Mouse (Mus musculus) cerebellum, postnatal 10 days (tissue): ENCODE results near the gene Gm4141.
"Not testable (repeated sequence)": the region's sequence is repeated elsewhere in the genome, so short reads cannot be mapped to it uniquely, and the experiment has no call there.

Experiments used
- DNase-seq, 2 experiments: peaks; one replicate each; pipeline ENCODE4 v3.0.0; 2021; ENCODE audit warnings: mixed read lengths in 2 of 2

Gene Gm4141

DNA sequence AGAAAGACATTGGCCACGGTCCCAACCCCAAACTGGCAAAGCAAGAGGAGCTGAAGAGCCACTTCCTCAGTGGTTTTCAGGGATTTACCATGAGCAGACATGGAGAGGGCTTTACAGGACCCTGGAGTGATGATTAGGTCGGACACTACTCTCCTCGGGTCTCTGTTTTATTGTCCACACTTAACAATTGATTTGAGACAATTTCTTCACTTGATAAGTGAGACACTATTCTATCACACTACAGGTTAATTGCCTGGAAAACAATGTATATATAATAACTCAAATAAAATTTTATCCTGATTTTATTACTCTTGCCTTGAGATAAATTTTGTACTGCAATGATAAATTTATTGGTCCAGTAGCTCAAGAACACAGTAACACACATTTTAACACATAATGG is at the start of gene Gm4141:
Gene Gm4141 (minus strand): TSS at position 101 of the 400 bp plus-strand sequence.
- DNase-seq = not testable (repeated sequence)

DNA sequence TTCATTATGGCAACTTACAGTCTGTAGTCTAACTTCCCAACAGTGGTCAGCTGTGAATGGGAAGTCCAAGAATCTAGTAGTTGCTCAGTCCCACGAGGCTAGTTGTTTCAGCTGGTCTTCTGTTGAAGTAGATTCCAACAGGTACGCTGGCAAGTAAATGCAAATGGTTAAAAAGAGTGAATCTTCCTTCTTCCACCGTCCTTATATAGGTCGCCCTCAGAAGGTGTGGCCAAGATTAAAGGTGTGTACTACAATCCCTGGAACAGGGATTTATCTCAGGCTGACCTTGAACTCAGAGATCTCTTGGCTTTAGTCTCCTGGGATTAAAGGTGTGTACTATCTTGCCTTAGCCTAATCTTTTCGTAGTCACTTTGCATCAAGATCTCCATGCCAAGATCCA is 22.9 kb upstream of the Gm4141 start, which contains the start of gene Gm4513:
Gene Gm4513 (minus strand): TSS at position 101 of the 400 bp plus-strand sequence.
- not testable (repeated sequence) for DNase-seq

DNA sequence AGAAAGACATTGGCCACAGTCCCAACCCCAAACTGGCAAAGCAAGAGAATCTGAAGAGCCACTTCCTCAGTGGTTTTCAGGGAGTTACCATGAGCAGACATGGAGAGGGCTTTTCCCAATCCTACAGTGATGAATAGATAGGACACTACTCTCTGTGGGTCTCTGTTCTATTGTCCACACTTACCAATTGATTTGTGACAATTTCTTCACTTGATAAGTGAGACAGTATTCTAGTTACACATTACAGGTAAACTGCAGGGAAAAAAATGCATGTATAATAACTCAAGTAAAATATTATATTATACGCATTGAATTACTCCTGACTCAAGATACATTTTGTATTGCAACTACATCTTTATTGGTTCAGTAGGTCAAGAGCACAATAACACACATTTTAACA is 30.4 kb downstream of the Gm4141 start, which contains the start of gene Gm5726:
Gene Gm5726 (minus strand): TSS at position 101 of the 400 bp plus-strand sequence.
- not testable (repeated sequence) for DNase-seq

DNA sequence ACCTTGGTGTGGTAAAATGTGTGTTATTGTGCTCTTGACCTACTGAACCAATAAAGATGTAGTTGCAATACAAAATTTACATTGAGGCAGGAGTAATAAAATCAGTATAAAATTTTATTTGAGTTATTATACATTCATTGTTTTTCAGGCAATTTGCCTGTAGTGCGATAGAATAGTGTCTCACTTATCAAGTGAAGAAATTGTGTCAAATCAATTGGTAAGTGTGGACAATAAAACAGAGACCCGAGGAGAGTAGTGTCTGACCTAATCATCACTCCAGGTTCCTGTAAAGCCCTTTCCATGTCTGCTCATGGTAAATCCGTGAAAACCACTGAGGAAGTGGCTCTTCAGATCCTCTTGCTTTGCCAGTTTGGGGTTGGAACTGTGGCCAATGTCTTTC is 42.5 kb downstream of the Gm4141 start, which contains the start of gene Vmn1r104:
Gene Vmn1r104 (plus strand): TSS at position 301 of the 400 bp plus-strand sequence.
- not testable (repeated sequence) for DNase-seq
